Mouse (Mus musculus) embryonic fibroblast, embryonic 13.5 days (primary cell): ENCODE measurements around the gene Nlgn1.

Experiments used
- CTCF ChIP-seq: IDR thresholded peaks from 2 replicates; pipeline ENCODE4 v1.5.1; 2011; ENCODE audit warnings: mild to moderate bottlenecking, control low read depth, low read length, moderate library complexity, borderline replicate concordance; ENCODE audit not compliant: insufficient read depth
- POLR2A ChIP-seq: IDR thresholded peaks from 2 replicates; pipeline ENCODE4 v1.6.1; 2011; ENCODE audit warnings: low read depth, mild to moderate bottlenecking, control low read depth, low read length, moderate library complexity

- TF ChIP-seq POLR2A (no peak), CTCF (no peak)
These were observed 368.7 kb downstream of the Nlgn1 start for GRCm38 (mm10) chr3:25963568-25963967.
